Mouse (Mus musculus) small intestine, adult 2 months (tissue): ENCODE data around the gene Nt5dc1. TPM values are rescaled to one million over a fixed set of nuclear protein-coding genes. Genes with fewer than 3 reads are reported as not detected.

Experiments
- H3K27ac ChIP-seq: fragments of 200-500 bp; 2 replicates; pipeline ENCODE4 v1.5.1; 2012; ENCODE audit warnings: low read depth, low read length, control low read depth, inconsistent platforms; ENCODE audit not compliant: insufficient read depth
- H3K27me3 ChIP-seq: fragments of 200-500 bp; 2 replicates; pipeline ENCODE4 v1.6.1; 2012; ENCODE audit warnings: mild to moderate bottlenecking, moderate library complexity, low read length, inconsistent platforms; ENCODE audit not compliant: control insufficient read depth, insufficient read depth
- H3K36me3 ChIP-seq: fragments of 200-500 bp; 2 replicates; pipeline ENCODE4 v1.6.1; 2012; ENCODE audit warnings: mild to moderate bottlenecking, low read length, control low read depth, inconsistent platforms; ENCODE audit not compliant: control insufficient read depth, insufficient read depth
- H3K4me1 ChIP-seq: fragments of 200-500 bp; 2 replicates; pipeline ENCODE4 v1.6.1; 2012; ENCODE audit warnings: low read length, inconsistent platforms, mixed read lengths; ENCODE audit not compliant: control insufficient read depth, insufficient read depth, insufficient read length
- H3K4me3 ChIP-seq: fragments of 200-500 bp; 2 replicates; pipeline ENCODE4 v1.5.1; 2012; ENCODE audit warnings: low read depth, mild to moderate bottlenecking, control low read depth, inconsistent platforms, low read length, moderate library complexity
- CTCF ChIP-seq: fragments of 200-500 bp; IDR thresholded peaks from 2 replicates; pipeline ENCODE4 v1.5.1; 2012; ENCODE audit warnings: low read depth, mild to moderate bottlenecking, control low read depth, inconsistent platforms, low read length, moderate library complexity, mixed read lengths; ENCODE audit not compliant: insufficient replicate concordance, insufficient read length; ENCODE audit errors: extremely low read depth
- POLR2A ChIP-seq: fragments of 200-500 bp; IDR thresholded peaks from 2 replicates; pipeline ENCODE4 v1.6.1; 2012; ENCODE audit warnings: low read depth, mild to moderate bottlenecking, control low read depth, inconsistent platforms, low read length, moderate library complexity
- whole genome bisulfite sequencing: fragments of 180-500 bp; shearing (Covaris S2); methylation state at CpG from one replicate; pipeline ENCODE4 v1.1.7; 2018; 5-methylcytosine and 5-hydroxymethylcytosine counted together
- polyA plus RNA-seq: library from polyadenylated mRNA; depleted of rRNA; stranded (reverse); fragments of >200 nt; gene quantifications from 2 replicates; pipeline ENCODE4 v1.2.3, GENCODE M21; 2012

Nt5dc1 gene
- polyA plus RNA-seq, 1 experiment = 4.5 TPM

- no peak for TF ChIP-seq CTCF
- 26% methylated on average over 3 of the region's 3 CpGs for WGBS
Observed at GRCm38 (mm10) chr10:34316571-34317216, 101.7 kb downstream of the Nt5dc1 start.

GRCm38 (mm10) chr10:34312536-34312935, 105.8 kb downstream of the Nt5dc1 start:
- WGBS = 77% methylated on average over 3 of the region's 3 CpGs
- 0 out of 2 replicates have a peak, but pooled peaks cover 2% of the 10 kb centered on the region for H3K4me1 ChIP-seq
- no peak overlapping the region for H3K4me3 ChIP-seq
- peaks cover 11% of the 10 kb centered on the region for H3K36me3 ChIP-seq
- no peak overlapping the region for H3K27ac ChIP-seq
- no peaks in the 10 kb centered on the region for H3K27me3 ChIP-seq
- no peak for TF ChIP-seq CTCF

More at GRCm38 (mm10) chr10:34316571-34317216, 101.7 kb downstream of the Nt5dc1 start:
- H3K27ac ChIP-seq = no peak overlapping the region
- peaks cover 12% of the 10 kb centered on the region for H3K36me3 ChIP-seq
- H3K27me3 ChIP-seq = no peaks in the 10 kb centered on the region
- H3K4me3 ChIP-seq = no peak overlapping the region
- 0 out of 2 replicates have a peak, but pooled peaks cover 2% of the 10 kb centered on the region for H3K4me1 ChIP-seq

GRCm38 (mm10) chr10:34309915-34310685, 108.3 kb downstream of the Nt5dc1 start:
- Histone ChIP-seq H3K4me1 (no peaks in the 10 kb centered on the region), H3K36me3 (peaks cover 11% of the 10 kb centered on the region), H3K27ac (no peak overlapping the region), H3K4me3 (no peak overlapping the region), H3K27me3 (no peaks in the 10 kb centered on the region)
- 84% methylated on average over 9 of the region's 9 CpGs for WGBS
- TF ChIP-seq POLR2A = no peak
- TF ChIP-seq CTCF = no peak

- no peaks in the 10 kb centered on the region for H3K27me3 ChIP-seq
- no peak overlapping the region for H3K27ac ChIP-seq
- no peak overlapping the region for H3K4me3 ChIP-seq
- TF ChIP-seq POLR2A = no peak
- no peak for TF ChIP-seq CTCF
- no peaks in the 10 kb centered on the region for H3K4me1 ChIP-seq
- H3K36me3 ChIP-seq = peaks cover 2% of the 10 kb centered on the region; the same call in 1 of the 2 replicates
Observed at GRCm38 (mm10) chr10:34307070-34307469, 111.3 kb downstream of the Nt5dc1 start.

GRCm38 (mm10) chr10:34300368-34300767, 118.0 kb downstream of the Nt5dc1 start:
- H3K27me3 ChIP-seq = no peaks in the 10 kb centered on the region
- no peak overlapping the region for H3K4me3 ChIP-seq
- TF ChIP-seq CTCF = no peak
- no peak for TF ChIP-seq POLR2A
- 0 out of 2 replicates have a peak, but pooled peaks cover 2% of the 10 kb centered on the region for H3K36me3 ChIP-seq
- H3K4me1 ChIP-seq = peaks cover 14% of the 10 kb centered on the region
- H3K27ac ChIP-seq = no peak overlapping the region
- WGBS = 73% methylated on average over 5 of the region's 5 CpGs

- peak overlapping the region; percentile 74; the same call in 1 of the 2 replicates for H3K27ac ChIP-seq
- no peak for TF ChIP-seq CTCF
- TF ChIP-seq POLR2A = no peak
- H3K4me3 ChIP-seq = peak overlapping the region; percentile 91
- no peaks in the 10 kb centered on the region for H3K27me3 ChIP-seq
- peaks cover 14% of the 10 kb centered on the region for H3K4me1 ChIP-seq
- H3K36me3 ChIP-seq = 0 out of 2 replicates have a peak, but pooled peaks cover 2% of the 10 kb centered on the region
- 49% methylated on average over 25 of the region's 25 CpGs for WGBS
Observed at GRCm38 (mm10) chr10:34297980-34298753, 120.2 kb downstream of the Nt5dc1 start.

GRCm38 (mm10) chr10:34297299-34297979, 120.9 kb downstream of the Nt5dc1 start, which contains the start of gene Tspyl4:
Gene Tspyl4, plus strand, starts transcription at chr10:34297442.
- Histone ChIP-seq H3K4me1 (peaks cover 14% of the 10 kb centered on the region), H3K4me3 (peak within 1 kb of the TSS; percentile 91), H3K36me3 (0 out of 2 replicates have a peak, but pooled peaks cover 2% of the 10 kb centered on the region), H3K27me3 (no peaks in the 10 kb centered on the region), H3K27ac (peak within 1 kb of the TSS; percentile 74)
- WGBS = 1% methylated on average over 38 of the region's 38 CpGs
- peak; percentile 52 for TF ChIP-seq POLR2A
- no peak for TF ChIP-seq CTCF
